Mouse (Mus musculus) 3T3-L1 (cell line): ENCODE results near the gene Maml3.

Experiments used
- DNase-seq: peaks from one replicate; pipeline ENCODE4 v3.0.0-alpha.2; 2015; ENCODE audit warnings: low read depth, low spot score

The Maml3 gene

DNA sequence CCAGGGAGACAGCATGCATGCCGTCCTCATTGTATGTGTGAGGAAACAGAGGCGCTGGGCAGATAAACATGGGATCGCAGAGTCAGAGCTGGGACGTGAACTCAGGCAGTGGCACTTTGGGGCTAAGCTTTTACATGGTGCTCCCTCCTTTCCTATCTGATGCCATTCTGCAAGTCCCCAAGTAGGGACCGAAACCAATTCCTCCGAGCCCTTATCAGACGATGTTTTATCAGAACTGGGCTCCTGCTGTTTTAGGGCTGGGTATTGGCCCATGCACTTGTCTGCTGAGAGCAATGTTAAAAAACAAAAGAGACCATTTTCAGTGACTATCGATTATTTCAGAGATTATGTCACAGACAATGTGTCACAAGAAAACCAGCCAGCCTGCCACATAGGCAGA is 191.4 kb downstream of the Maml3 start:
- DNase-seq = no peak

DNA sequence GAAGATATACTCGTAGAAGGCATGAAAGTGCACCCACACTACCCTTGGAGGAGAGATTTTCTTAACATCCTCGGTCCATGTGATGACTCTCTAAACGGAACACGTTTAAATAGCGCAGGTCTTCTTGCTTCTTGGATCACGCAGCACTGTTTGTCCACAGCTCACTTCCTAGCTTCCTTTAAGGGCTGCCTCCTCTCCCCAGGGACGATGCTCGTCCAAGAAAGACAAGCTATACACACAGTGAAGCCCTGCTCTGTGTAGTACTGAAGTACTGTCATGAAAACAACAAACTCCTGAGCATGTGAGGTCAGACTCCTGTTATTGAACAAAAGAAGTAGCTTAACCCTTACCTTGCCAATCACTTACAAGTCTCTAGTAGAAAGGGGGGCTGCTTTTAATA is 192.7 kb downstream of the Maml3 start:
- no peak for DNase-seq

DNA sequence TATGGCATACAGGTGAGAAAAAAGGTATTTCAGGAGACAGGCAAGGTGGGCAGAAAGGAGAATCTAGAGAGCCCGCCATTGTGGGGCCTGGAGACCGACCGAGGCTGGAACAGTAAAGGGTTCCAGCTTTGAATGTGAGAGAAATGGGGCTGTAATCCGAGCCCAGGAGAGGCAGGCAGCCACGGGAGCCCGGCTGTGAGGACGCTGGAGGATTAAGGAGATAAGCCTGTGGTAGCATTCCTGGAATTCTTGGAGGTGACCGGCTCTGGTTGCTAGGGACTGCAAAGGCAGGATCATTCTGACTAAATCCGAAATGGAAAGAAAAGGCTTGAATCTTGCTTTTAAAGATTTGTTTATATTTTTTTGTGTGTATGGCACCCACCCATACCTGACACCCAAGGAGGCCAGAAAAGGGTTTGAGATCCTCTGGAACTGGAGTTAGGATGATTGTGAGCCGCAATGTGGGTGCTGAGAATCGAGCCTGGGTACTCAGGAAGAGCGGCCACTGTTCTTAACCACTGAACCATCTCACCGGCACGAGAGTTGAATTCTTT is 196.4 kb downstream of the Maml3 start:
- peak; percentile 86 for DNase-seq

DNA sequence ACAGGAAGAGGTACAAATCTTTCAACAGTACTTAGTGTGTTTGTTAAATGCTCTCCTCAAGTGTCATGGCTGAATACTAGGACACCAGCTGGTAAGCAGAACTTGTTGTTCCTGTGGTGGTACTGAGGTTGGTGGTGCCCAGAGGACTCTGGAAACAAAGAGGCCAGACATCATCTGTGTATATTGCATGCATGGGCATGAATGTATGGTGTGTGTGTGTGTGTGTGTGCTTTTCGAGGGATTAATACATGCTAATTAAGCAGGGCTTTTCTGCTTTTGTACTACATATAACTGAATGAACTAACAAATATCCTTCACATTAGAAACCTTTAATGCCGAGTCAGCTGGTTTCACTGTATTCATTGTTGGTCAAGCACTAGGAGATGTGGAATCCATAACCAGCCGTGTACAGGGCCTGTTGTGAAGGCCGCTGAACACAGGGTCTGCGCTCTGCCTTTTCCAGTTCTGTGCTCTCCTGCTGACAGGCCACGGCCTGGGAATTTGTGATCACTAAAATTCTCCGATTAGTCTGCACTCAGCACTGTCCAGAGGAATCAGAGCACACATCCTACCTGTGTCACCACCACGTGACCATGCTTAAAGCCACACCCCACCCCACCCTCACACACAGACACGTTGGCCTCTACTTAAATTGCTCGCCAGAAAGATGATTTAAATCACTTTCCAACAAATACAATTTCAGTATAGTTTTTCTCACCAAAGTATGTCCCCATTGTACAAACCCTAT is 197.6 kb downstream of the Maml3 start:
- no peak for DNase-seq

DNA sequence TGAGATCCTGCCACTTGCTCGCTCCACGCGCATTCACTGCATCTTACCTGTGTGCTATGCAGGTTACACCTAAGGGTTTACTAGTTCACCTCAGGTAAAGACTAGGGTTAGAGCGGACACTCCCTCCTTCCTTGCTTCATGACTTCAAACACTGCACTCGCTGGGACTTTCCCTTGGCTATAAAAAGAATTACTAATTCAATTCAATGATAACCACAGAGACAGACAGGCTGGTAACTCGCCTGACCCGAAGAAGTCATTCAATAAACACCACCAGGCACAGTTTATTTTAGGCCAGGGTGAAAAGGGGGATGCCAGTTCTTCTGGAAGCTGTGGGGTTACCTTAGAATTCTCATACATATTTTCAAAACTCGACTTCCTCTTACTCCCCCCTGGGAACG is 199.0 kb downstream of the Maml3 start:
- DNase-seq = no peak

DNA sequence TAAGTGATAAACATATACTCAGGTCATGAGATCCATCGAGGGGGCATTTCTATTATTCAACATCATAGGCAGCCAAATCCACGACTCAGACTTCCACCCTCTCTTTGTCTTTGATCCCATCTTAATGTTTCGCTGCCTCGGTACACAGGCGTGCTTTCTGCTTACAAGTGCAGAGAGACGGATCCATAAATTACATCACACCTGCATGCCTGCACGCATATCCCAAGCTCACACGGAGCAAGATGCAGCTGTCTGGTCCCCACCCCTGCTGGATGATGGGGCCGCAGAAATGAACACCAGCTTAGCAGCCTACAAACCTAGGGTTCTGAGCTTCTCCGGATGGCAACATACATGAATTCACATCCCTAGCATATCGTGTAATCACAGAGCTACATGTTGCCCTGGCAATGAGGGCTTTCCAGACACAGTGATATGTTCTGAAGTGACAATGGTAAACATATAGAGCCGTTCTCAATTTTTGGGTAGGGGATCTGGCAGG is 200.5 kb downstream of the Maml3 start:
- no peak for DNase-seq

DNA sequence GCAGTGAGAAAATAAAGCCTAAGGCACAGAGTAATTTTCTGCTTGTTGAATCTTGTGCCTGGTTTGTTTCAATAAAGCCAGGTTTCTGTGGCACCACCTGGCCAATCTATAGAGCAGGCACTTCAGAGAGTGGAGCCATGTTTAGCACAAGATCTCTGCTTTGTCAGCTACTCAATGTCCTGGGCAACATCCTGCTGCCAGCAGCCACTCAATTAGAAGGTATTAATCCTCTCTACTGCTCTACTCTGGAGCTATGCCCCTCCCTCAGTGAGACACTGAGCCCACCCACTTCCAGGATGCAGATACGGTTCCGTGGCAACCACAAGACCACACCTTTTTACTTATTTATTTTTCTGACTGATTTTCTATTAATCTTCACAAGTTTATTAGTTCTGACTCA is 203.7 kb downstream of the Maml3 start:
- DNase-seq = no peak

DNA sequence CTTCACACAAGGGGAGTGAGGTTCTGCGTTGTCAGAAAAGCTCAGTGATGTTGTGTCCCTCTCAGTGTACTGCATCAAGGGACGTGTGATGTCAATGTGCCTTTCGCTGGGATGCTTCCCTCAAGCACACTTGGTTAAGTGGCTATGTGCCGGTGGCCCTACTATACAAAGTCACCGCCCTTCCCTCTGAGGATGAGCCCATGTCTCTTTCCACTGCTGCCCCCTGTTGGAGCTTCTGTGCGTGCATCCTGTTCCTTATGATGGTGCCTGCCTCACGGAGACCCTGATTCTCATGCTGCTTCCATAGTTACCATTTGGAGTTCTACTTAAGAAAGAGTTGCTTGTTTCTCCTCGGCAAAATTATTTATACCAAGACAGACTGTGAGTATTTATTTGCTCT is 210.4 kb downstream of the Maml3 start:
- DNase-seq = no peak

DNA sequence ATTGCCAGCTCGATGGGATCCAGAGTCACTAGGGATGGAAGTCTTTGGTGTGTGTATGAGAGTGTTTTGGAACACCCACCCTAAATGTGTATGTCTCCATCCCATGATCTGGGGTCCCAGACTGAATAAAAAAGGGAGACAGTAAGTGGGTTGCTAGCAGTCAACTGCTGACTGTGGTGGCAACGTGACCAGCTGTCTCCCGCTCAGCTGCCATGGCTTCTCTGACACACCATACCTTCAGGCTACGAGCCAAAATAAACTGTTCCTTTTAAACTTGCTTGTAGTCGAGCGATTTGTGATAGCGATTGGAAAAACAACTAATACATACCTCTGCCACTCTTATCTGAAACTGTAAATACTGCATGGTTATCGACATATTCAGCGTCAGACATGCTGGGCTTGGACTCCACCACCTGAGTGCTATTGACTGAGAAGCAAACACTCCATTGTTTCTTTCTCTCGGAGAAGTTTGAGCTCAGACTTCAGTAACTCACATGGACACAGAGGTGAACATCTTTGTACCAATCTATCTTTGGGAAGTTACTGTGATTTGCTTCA is 213.2 kb downstream of the Maml3 start:
- no peak for DNase-seq

DNA sequence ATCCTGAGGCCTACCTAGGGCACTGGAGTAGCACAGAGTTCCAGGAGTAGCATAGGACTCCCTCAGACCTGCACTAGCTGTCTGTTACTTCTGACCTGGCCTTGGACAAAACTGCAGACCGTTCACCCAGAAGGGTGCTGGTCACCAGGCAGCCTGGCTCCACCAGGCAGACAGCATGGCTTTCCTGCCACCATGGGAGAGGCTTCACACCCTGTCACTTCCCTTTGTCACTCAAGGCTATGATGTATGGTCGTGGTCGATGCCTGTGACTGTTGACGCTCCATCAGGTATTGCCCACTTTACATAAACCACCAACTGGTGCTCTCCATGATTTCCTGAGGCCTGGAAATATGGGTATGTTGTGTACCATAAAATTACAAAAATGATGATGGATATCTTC is 214.7 kb downstream of the Maml3 start:
- no peak for DNase-seq

DNA sequence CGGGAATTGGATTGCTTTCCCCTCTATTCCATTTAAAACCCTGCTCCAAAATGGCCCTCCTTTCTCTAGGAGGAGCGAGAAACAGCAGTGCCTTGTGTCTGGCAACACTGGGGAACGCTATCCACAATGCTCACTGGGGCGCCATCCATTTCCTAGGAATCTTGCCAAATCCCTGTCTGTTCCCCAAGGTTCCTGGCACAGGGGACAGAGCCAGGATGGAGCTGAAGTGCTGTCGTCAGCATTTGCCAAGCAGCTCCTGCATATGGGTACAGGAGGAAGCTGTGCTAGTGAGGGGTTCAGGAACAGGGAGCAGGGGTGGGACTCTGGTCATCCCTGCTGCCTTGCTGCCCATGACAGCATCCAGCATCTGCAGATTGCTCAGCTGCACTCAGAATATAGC is 215.1 kb downstream of the Maml3 start:
- no peak for DNase-seq

DNA sequence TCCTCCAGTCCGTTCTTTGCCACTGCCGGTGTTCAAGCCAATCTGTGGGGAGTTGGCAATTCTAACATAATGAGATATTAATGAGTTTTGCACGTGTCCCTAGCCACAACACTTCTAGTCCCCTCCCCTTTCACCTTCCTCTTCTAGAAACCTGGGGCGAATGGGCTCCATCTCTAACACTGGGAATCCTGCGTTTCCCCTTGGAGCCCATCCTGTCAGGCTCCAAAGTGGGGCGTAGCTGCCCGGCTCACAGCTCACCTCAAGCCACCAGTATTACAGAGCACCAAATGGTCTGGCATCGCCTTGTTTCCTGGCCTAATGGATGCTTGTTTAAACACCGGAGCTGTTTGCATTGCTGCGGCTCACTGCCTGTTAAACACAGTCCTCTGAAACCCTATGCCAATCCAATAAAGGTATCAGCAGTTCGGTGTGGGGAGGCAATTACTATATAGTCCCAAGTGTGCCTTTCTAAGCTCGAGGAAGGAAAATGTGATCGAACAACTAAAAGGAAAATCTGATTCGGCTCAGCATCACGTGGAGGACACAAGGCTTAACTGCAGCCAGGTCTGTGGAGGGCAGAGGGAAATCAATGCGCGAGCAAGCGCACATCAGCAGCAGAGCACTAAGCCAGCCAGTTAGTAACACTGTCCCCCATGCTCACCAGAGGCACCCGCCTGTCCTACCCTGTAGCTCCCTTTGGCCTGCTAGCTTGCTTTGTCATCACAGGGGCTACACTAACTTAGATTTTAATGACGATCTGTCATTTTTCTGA is 216.0 kb downstream of the Maml3 start:
- no peak for DNase-seq

DNA sequence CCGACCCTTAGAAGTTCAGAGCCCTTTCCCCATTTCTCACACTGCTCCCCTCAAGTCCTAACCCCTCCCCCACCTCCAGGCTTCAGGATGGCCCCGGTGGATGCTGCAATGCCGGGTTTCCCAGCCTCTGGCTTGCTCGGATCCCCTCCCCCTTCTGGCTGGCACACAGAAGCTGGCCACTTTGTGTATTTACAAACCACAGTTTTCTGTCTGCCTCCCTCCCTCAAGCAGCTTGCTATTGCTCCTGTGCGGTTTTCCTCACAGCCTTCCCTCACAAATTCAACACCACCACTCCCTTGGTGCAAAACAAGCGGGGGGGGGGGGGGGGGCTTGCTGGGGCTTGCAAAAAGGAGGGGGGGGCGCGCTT is 216.6 kb downstream of the Maml3 start:
- no peak for DNase-seq

DNA sequence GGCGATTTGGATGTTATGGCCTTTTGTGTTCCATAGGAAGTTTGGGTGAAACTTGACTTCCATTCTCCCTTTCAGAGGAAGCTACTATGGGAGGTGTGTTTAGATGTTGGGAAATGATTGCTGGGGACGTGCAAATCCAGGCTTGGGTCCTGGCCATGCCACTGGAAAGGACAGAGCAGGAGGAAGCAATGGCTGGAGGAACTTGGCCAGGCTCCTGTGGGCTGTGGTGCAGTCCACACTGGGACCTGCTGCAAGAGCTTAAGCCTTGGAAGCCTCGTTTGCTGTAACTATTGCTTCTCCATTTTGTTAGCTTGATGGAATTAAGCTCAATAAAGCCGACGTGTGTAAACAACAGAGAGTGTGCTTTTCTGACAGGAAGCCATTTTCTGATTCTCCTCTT is 219.0 kb downstream of the Maml3 start:
- DNase-seq = no peak

DNA sequence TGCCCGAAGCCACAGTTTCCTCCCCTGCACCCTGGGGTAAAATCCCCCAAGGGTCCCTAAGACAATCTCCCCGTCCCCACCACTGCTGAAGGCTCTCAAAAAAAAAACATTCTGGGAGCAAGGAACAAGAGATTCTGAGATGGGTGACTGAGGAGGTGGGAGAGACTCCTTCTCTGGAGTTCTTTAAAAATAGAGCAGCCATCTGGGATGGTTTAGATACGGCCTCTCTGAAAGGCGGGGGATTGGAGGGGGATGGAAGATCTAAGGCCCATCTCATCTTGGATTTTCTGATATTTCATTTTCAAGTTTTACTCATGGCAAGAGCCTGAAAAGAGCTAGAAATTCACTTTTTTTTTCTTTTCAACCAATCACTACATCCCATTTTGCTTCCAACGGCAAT is 219.4 kb downstream of the Maml3 start:
- no peak for DNase-seq

DNA sequence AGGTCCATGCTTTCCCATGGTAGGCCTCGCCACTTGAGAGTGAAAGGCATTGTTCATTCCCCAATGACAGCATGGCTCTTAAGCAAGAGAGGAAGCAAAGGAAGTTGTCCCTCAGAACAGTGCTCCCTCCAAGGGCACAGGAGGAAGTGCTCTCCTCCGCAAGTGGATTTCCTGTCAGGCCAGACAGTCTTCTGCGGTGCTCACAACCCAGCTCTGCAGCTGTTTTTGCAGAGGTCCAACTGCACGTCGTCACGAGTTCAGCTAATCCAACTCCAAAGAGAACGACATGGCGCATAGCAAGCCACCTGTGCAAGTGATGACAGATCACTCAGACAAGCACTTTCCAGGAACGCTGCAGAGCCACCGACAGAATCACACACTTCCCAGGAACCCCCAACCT is 222.9 kb downstream of the Maml3 start:
- no peak for DNase-seq

DNA sequence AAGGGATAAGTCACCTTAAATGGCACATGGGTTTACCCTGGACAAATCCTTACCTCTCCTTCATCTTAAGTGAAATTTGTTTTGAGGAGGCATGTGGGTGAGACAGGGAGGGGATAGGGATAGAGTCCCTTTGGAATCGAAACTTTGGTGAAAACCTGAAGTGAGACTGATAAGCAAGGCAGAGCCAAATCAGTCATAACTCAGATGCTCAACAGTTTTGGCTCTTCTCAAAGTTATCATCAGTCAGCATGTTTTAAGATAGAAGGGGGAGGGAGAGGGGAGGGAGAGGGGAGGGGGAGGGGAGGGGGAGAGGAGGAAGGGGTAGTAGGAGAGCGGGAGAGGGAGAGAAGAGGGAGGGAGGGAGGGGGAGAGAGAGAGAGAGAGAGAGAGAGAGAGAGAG is 223.5 kb downstream of the Maml3 start:
- no peak for DNase-seq

DNA sequence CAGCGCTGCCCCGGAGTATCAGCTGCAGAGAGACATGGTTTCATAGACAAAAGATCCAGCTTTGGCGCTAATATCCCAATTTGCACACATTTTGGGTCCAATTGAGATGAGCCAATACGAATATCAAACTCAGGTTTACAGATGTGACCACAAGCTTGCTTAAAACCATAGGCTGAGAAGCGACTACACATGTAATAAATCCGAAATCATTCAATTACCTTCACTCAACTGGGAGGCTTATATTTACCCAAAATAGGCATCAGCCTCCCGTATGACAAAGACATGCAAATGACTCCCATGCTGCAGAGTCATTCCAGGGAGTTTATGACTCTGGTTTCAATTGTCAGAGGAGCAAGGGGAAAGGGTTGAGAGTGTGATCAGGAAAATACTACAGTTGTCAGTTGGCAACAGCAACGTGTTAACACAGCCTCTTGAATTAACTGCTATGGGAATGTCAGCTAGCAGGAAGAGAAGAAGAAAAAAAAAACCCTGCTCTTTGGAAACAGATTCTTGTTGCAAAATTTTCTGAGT is 224.3 kb downstream of the Maml3 start:
- DNase-seq = no peak

DNA sequence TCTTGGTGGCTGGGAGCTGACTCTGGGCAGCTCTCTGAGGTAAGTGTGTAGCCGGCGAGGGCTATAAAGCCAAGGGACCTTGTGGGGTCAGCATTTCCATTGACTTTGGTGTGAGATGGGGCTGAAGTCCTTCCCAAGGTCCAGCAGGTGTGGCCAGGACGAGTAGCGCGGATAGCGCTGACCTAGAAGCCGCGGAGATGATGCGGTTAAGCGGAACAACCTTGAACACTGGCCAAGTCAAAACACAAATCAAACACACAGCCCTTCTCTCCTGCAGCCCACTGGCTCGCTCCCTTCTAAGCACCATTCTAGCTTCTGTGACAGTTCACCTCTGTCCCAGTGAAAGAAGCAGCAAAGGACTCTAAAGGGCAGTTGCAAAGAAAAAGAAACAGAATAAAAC is 225.7 kb downstream of the Maml3 start:
- DNase-seq = no peak

DNA sequence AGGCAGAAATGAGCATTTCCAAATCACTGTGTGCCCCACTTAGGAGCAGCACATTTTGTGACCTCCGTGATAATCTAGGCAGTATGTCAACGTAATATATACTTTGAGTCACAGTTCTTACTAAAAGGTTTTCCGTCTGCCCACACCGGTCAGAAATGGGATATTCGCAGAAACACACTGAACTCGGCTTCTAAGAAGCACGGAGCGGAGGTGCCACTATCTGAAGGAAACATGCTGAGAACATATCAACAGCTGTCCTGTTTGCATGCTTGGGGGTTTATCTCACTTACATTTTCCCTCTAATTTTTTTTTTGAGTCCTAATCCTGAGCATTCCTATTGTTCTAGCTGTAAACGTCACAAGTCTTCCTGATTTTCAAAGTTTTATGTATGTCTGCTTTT is 226.3 kb downstream of the Maml3 start:
- no peak for DNase-seq

DNA sequence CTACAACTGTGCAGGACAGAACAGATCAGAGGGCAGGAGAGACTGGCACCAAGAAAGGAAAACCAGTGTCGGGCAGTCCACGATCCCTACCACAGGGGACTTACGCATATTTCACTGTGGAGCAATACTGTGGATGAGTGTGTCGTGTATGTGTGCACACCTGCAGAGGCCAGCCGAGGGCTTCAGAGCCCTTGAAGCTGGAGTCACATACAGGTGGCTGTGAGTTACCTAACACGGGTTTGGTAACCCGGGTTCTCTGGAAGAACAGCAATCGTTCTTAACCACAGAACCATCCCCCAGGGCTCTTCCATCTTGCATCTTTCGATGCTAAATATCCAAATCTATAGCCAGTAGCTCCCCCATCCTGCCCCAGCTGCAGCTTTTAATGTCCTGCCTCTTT is 228.1 kb downstream of the Maml3 start:
- DNase-seq = no peak

DNA sequence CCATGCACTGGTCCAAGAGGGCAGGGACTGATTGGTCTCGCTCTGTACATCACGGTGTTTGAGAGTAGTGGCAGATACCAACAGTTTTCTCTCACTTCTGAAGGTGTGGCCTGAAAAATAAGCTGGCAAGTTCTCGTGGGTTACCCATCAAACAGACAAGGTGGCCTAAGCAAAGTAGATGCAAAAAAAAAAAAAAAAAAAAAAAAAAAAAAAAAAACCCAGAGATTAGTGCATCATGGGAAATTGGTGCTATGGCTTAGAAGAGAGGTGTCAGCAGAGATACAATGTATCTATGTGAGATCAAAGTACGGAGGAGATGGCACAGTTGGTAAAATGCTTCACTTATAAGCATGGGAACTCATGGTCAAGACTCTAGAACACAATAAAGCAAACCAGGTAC is 229.2 kb downstream of the Maml3 start:
- no peak for DNase-seq
